Mouse (Mus musculus): ENCODE results near the gene Galnt10. TPM values are rescaled to one million over a fixed set of nuclear protein-coding genes. Genes with fewer than 3 reads are reported as not detected.

The Galnt10 gene
- total RNA-seq, 2 experiments from 2014 or later = 12.2 to 13.0 TPM

- intact Hi-C loops (cut with DNase I) = loop anchor here (5.0 kb wide), 1 partner anchor 70 kb away; the partner anchor contains the start of gene Galnt10
- DNase-seq = no peak
These were observed 72.2 kb downstream of the Galnt10 start for GRCm38 (mm10) chr11:57717432-57717831.

- no peak for DNase-seq
- intact Hi-C loops (cut with DNase I) = loop anchor here (5.0 kb wide), 1 partner anchor 71 kb away; the partner anchor contains the start of gene Galnt10
These were observed 72.8 kb downstream of the Galnt10 start for GRCm38 (mm10) chr11:57718081-57718480.

- peak; percentile 21 to 26 for DNase-seq
- intact Hi-C loops (cut with DNase I) = loop anchor here (5.0 kb wide), 3 partner anchors 72 to 172 kb away; partner anchors contain the start of gene Galnt10
These were observed 74.4 kb downstream of the Galnt10 start for GRCm38 (mm10) chr11:57719631-57720030.

- intact Hi-C loops (cut with DNase I) = loop anchor here (5.0 kb wide), 2 partner anchors 103 to 173 kb away; no protein-coding TSS in a partner anchor
- DNase-seq = no peak
These were observed 74.8 kb downstream of the Galnt10 start for GRCm38 (mm10) chr11:57720076-57720475.

- intact Hi-C loops (cut with DNase I) = loop anchor here (5.0 kb wide), 2 partner anchors 108 to 178 kb away; no protein-coding TSS in a partner anchor
- DNase-seq = peak; percentile 22 to 58
These were observed 79.7 kb downstream of the Galnt10 start for GRCm38 (mm10) chr11:57724791-57725463.

- intact Hi-C loops (cut with DNase I) = no loop called here
These were observed 80.7 kb downstream of the Galnt10 start for GRCm38 (mm10) chr11:57725926-57726325.

GRCm38 (mm10) chr11:57727303-57727969, 82.2 kb downstream of the Galnt10 start:
- intact Hi-C loops (cut with DNase I) = no loop called here
- DNase-seq = no peak

More at GRCm38 (mm10) chr11:57725926-57726325, 80.7 kb downstream of the Galnt10 start:
- no peak for DNase-seq

- no peak for DNase-seq
- intact Hi-C loops (cut with DNase I) = no loop called here
These were observed 87.4 kb downstream of the Galnt10 start for GRCm38 (mm10) chr11:57732410-57733281.

GRCm38 (mm10) chr11:57747294-57748080, 102.2 kb downstream of the Galnt10 start:
- DNase-seq = peak; percentile 25 to 29
- intact Hi-C loops (cut with DNase I) = no loop called here

GRCm38 (mm10) chr11:57753538-57754203, 108.4 kb downstream of the Galnt10 start:
- no peak for DNase-seq
- intact Hi-C loops (cut with DNase I) = no loop called here

- no peak for DNase-seq
- intact Hi-C loops (cut with DNase I) = no loop called here
These were observed 113.4 kb downstream of the Galnt10 start for GRCm38 (mm10) chr11:57758621-57759020.

- no peak for DNase-seq
- intact Hi-C loops (cut with DNase I) = no loop called here
These were observed 115.3 kb downstream of the Galnt10 start for GRCm38 (mm10) chr11:57760509-57761058.

- intact Hi-C loops (cut with DNase I) = no loop called here
- no peak for DNase-seq
These were observed 116.1 kb downstream of the Galnt10 start for GRCm38 (mm10) chr11:57761347-57761746.

GRCm38 (mm10) chr11:57764124-57764523, 118.9 kb downstream of the Galnt10 start:
- no peak for DNase-seq
- intact Hi-C loops (cut with DNase I) = no loop called here

- intact Hi-C loops (cut with DNase I) = no loop called here
- no peak for DNase-seq
These were observed 121.4 kb downstream of the Galnt10 start for GRCm38 (mm10) chr11:57766617-57767016.

GRCm38 (mm10) chr11:57767171-57767570, 121.9 kb downstream of the Galnt10 start:
- DNase-seq = no peak
- intact Hi-C loops (cut with DNase I) = no loop called here

- intact Hi-C loops (cut with DNase I) = no loop called here
- DNase-seq = no peak
These were observed 125.5 kb downstream of the Galnt10 start for GRCm38 (mm10) chr11:57770776-57771175.

GRCm38 (mm10) chr11:57771676-57772075, 126.4 kb downstream of the Galnt10 start:
- DNase-seq = no peak
- intact Hi-C loops (cut with DNase I) = no loop called here

- no peak for DNase-seq
- intact Hi-C loops (cut with DNase I) = no loop called here
These were observed 128.2 kb downstream of the Galnt10 start for GRCm38 (mm10) chr11:57773479-57773878.

Data from heart, postnatal 10 days (tissue).